Mouse (Mus musculus) bone marrow macrophage, adult 2 months (primary cell): ENCODE measurements at regions not wholly inside any gene's neighbourhood (a gene's known extent, or its start where the extent isn't known, plus 50 kb on each side); places are given as distances from the start of the nearest gene placed in this dataset.

Experiments
- H3K27ac ChIP-seq: 2 replicates; pipeline ENCODE4 v1.5.1; 2012; ENCODE audit warnings: low read depth, low read length; ENCODE audit not compliant: insufficient read depth
- H3K4me1 ChIP-seq: 2 replicates; pipeline ENCODE4 v1.6.1; 2012; ENCODE audit warnings: low read length; ENCODE audit not compliant: control insufficient read depth, insufficient read depth
- H3K4me3 ChIP-seq: 2 replicates; pipeline ENCODE4 v1.5.1; 2012; ENCODE audit warnings: mild to moderate bottlenecking, low read length, moderate library complexity; ENCODE audit not compliant: insufficient read depth
- CTCF ChIP-seq: IDR thresholded peaks from 2 replicates; pipeline ENCODE4 v1.5.1; 2012; ENCODE audit warnings: low read depth, mild to moderate bottlenecking, low read length, moderate library complexity
- POLR2A ChIP-seq: IDR thresholded peaks from 2 replicates; pipeline ENCODE4 v1.6.1; 2012; ENCODE audit warnings: mild to moderate bottlenecking, low read depth, low read length, borderline replicate concordance

DNA sequence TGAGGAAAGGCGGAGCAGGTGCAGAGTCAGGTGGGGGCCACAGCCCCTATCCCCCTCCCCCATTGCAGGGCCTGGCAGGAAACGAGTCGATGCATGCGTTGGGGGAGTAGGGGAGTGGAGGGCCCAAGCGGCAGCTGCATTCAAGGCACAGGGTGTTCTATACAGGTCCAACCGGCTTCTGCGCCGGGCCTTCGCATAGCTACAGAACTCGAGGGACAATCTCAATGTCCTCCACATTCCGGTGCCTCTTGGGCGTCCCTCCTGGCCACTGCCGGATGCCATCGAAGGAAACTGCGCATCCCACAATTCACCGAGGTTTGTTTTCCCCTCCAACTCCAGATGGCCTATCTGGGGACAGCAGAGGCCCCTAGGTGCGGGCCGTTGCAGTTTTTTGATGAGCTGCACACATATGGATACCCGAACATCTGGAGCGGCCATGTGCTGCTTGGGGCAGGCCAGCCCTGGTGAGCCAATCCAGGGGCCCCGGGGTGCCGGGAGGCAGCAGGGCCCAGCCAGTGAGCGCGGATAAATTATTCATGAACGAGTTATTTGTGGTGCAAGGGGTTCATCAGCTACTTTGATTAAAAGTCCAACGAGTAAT is 137.5 kb downstream of the Tle3 start:
- peaks cover 17% of the 10 kb centered on the region for H3K4me1 ChIP-seq
- no peak overlapping the region for H3K27ac ChIP-seq
- TF ChIP-seq POLR2A: no peak
- H3K4me3 ChIP-seq: no peak overlapping the region

DNA sequence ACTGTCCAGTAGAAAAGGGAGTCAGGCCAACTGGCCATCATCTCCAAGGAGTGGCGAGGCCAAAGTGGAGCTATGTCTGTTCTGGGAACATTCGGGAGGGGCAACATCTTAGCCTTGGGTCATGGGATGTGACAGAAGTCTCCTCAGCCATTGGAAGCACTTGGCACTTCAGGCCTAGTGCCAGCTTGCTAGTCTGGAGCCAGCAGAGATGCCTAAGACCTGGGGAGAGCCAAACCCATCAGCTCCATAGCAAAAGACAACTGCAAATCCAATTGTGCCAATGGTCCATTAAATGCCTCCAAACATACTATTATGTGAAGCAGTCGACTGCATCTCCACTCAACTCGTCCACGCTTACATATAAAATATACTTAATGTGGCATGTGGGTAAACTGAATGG is 136.9 kb downstream of the Tle3 start:
- Histone ChIP-seq H3K4me3 (no peak overlapping the region), H3K27ac (no peak overlapping the region), H3K4me1 (peaks cover 12% of the 10 kb centered on the region)
- TF ChIP-seq POLR2A: no peak
- no peak for TF ChIP-seq CTCF

DNA sequence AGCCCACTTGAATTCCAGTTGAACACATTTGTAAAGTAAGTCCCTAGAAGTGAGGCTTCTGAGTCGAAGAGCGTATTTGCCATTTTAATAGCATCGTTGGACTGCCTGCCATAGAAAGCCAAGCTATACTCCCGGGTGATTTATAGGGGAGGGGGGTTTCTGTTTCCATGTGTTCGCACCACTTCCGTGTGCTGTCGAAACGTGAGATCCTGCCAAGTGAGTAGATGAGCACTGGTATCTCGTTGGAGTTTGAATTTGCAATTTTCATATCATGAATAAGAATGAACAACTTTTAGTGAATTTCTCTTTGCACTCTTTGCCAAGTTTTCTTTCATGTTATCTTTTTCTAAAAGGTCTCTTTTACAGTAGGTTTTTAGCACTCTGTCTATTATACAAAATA is 128.7 kb downstream of the Tle3 start:
- TF ChIP-seq CTCF: no peak
- H3K4me3 ChIP-seq: no peak overlapping the region

DNA sequence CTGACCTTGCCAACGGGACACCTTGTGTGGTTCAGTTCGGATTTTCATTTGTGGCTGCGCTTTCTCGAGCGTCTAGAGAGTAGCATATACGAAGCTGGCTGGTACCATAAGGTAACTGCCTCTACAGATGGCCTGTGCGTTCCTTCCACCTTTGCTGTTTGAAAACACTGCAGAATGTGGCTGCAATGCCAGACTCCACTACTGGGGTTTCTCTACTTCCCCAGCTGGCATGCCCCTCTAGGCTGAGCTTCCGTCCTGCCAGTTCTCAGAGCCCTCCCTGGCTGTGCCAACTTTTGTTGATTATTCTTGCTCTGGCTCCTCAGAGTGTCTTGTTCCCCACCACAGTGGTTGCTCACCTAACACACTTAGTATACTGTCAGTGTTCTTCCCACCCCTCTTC is 120.7 kb downstream of the Tle3 start:
- Histone ChIP-seq H3K27ac (no peak overlapping the region), H3K4me3 (no peak overlapping the region)

More for the DNA sequence above, 128.7 kb downstream of the Tle3 start:
- Histone ChIP-seq H3K4me1 (no peaks in the 10 kb centered on the region), H3K27ac (no peak overlapping the region)

DNA sequence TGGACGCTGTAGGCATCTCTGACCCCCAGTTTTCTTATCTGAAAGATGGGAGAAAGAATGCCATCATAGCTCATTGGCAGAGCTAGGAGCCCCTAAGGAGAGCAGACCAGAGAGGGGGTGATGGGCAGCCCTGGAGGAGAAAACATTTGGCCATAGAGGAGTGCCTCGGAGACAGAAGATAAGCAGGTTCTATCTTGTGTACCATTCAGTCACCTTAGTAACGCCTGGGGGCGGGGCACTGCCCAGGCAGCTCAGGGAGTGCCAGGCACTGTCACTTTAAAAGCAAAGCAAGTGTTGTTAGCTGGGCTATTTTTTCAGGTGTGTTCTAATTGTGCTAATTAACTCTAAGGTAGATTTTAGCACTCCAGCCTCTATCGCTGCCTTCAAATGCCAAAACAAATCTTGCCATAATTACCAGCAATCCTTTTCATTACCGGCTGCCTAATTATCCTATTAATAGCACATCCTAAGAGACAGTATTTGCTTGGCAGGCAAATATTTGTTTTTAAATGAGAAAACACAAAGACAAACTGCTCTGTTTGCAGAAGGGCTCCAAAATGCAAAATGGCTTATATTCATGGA is 119.1 kb downstream of the Tle3 start:
- TF ChIP-seq POLR2A (no peak), CTCF (no peak)

More for the DNA sequence above, 120.7 kb downstream of the Tle3 start:
- TF ChIP-seq POLR2A (no peak), CTCF (no peak)
- H3K4me1 ChIP-seq: no peaks in the 10 kb centered on the region

DNA sequence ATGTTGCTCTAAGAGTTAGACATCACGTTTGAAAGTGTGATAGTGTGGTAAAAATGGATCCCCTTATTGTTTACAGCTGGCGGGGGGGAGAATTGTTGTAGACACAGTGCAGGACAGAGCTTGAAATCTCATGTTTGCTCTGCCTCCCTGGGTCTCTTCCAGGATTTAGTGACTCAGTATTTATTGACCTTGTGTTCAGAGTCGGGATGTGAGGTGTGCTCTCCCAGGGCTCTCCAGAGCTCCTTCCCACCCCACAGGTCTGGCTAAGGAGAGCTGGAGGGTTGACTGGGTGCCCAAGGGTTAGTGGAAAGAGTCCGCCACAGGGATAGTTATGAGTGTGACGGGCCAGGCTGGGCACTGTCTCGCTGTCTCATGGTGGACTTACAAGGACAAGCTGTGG is 117.8 kb downstream of the Tle3 start:
- Histone ChIP-seq H3K4me1 (no peaks in the 10 kb centered on the region), H3K27ac (no peak overlapping the region), H3K4me3 (no peak overlapping the region)
- no peak for TF ChIP-seq CTCF

More for the DNA sequence above, 119.1 kb downstream of the Tle3 start:
- Histone ChIP-seq H3K4me3 (no peak overlapping the region), H3K4me1 (no peaks in the 10 kb centered on the region), H3K27ac (no peak overlapping the region)

DNA sequence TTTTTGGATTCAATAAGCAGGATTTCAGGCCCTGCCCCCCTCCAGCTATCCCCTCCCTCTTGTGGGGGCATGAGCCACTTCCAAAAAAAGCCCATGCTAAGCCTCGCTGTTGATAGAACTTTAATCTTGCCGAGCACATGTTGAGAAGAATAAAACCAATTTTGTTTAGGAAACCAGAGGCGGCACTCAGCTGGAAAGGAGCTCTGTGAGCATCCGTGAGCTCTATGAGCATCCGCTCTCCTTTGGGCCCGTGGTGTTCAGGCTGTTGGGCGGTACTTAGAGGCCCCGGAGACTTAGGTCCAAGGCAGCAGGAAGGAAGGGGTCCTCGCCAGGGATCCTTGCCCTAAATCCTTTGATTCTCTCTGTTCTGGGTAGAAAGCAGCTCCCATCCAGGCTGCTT is 117.0 kb downstream of the Tle3 start:
- no peak for TF ChIP-seq POLR2A
- TF ChIP-seq CTCF: no peak
- Histone ChIP-seq H3K4me3 (no peak overlapping the region), H3K4me1 (no peaks in the 10 kb centered on the region), H3K27ac (no peak overlapping the region)

DNA sequence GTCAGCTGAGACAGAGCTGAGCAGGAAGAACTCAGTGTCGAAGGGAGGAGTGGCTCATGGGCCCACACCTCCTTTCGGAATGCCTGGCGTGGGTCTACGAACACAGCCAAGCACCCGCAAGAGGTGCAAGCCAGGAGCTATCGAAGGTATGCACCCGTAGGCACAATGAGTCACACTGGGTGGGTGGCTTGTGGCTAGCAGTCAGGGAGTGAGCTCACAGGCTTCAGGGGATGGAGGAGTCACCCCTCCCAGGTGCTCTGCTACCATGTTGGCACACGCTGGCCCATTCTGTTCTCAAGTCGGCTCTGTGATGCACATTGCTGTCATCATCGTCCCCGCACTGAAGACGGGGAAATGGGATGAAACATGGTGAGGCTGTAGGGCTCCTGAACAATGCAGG is 115.7 kb downstream of the Tle3 start:
- Histone ChIP-seq H3K4me3 (no peak overlapping the region), H3K27ac (no peak overlapping the region), H3K4me1 (no peaks in the 10 kb centered on the region)
- no peak for TF ChIP-seq CTCF
- no peak for TF ChIP-seq POLR2A

DNA sequence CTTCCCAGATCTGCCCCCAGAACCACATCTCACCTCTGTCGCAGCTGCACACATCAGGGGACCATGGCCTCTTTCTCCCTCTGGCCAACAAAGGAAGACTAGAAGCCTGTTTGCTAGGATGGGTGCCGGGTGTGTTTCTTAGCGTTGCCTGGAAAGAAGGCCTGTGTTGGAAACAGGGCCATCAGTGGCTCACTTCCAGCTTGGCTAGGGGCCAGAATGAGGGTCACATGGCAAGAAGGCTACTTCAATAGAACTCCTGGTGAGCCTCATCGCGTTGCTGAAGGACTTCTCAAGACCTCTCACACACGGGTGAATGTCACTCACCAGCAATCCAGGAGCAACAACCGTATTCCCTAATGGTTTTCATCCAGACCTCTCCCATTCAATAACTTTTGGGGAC is 115.0 kb downstream of the Tle3 start:
- Histone ChIP-seq H3K27ac (no peak overlapping the region), H3K4me3 (no peak overlapping the region), H3K4me1 (no peaks in the 10 kb centered on the region)
- TF ChIP-seq POLR2A: no peak
- no peak for TF ChIP-seq CTCF

DNA sequence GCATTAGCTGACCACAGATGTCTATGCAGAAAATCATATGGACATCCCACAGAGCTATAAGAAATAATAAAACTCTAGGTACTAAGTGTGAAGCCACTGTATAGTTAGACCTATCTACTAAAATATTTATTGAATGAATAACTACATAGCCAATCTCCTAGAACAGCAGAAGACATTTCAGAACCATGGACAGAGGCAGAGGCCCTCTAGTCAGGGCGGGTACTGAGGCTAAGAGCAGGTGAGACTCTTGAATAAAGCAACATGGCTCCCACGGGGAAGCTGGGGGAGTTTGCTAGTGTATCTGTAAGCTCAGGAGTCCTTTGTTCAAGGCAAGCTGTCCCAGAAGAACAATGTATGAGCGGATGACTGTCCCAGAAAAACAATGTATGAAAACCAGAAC is 112.2 kb downstream of the Tle3 start:
- no peak overlapping the region for H3K4me3 ChIP-seq
- H3K4me1 ChIP-seq: no peaks in the 10 kb centered on the region
- TF ChIP-seq POLR2A: no peak
- TF ChIP-seq CTCF: no peak
- no peak overlapping the region for H3K27ac ChIP-seq

DNA sequence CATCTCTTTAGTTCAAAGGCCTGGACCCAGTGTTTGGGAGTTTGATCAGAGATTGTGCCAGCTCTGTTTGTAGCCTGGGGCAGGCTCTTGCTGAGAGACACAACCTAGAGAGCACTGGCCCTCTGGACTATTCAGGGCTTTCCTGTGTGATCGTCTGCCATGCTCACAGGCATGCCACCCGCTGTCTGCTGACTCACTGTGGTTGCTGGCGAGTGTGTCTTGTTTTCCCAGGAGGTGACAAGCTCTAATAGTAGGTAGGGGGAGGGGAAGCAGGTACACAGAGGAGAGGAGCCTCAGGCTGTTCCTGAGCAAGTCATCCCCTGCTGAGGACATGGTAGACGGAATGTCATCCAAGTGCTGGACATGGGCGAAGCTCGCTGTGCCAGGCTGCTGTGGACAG is 107.5 kb downstream of the Tle3 start:
- TF ChIP-seq POLR2A (no peak), CTCF (no peak)
- Histone ChIP-seq H3K27ac (no peak overlapping the region), H3K4me3 (no peak overlapping the region), H3K4me1 (no peaks in the 10 kb centered on the region)
